Mouse (Mus musculus): ENCODE results near the gene Ccdc148. TPM values are rescaled to one million over a fixed set of nuclear protein-coding genes. Genes with fewer than 3 reads are reported as not detected.
A peak's percentile ranks its signal among the peaks of the same experiment; 100 is the strongest.

The Ccdc148 gene
- polyA plus RNA-seq, 1 experiment from 2014 or later: 8.0 TPM

GRCm38 (mm10) chr2:59199476-59199976 is 39.0 kb upstream of the Ccdc148 start:
- 95% methylated on average over 5 of the region's 5 CpGs for WGBS
- H3K4me1 ChIP-seq (ENCODE audit: control insufficient read depth, insufficient read depth, low read length): peaks cover 7% of the 10 kb centered on the region
- H3K9ac ChIP-seq (ENCODE audit: low read depth, low read length): no peak overlapping the region
- no peaks in the 10 kb centered on the region for H3K9me3 ChIP-seq (replicated peaks; ENCODE audit: control insufficient read depth, low read length, poor library complexity, severe bottlenecking)
- H3K4me3 ChIP-seq (ENCODE audit: low read depth, low read length): no peak overlapping the region
- no peaks in the 10 kb centered on the region for H3K27me3 ChIP-seq (ENCODE audit: control insufficient read depth, insufficient read depth, low read depth, low read length)
- H3K4me2 ChIP-seq (ENCODE audit: low read length): no peak overlapping the region
- H3K36me3 ChIP-seq (ENCODE audit: control insufficient read depth, insufficient read depth, low read length): no peaks in the 10 kb centered on the region
- no peak overlapping the region for H3K27ac ChIP-seq (ENCODE audit: low read length)
- ATAC-seq: no peak

- Histone ChIP-seq H3K4me3 (ENCODE audit: low read depth, low read length) (no peak overlapping the region), H3K27ac (ENCODE audit: low read length) (no peak overlapping the region), H3K36me3 (ENCODE audit: control insufficient read depth, insufficient read depth, low read length) (no peaks in the 10 kb centered on the region), H3K9ac (ENCODE audit: low read depth, low read length) (no peak overlapping the region), H3K27me3 (ENCODE audit: control insufficient read depth, insufficient read depth, low read depth, low read length) (no peaks in the 10 kb centered on the region), H3K4me1 (ENCODE audit: control insufficient read depth, insufficient read depth, low read length) (no peaks in the 10 kb centered on the region), H3K9me3 (replicated peaks; ENCODE audit: control insufficient read depth, low read length, poor library complexity, severe bottlenecking) (no peaks in the 10 kb centered on the region), H3K4me2 (ENCODE audit: low read length) (no peak overlapping the region)
- no peak for ATAC-seq
- 92% methylated on average over 4 of the region's 4 CpGs for WGBS
These were observed 36.7 kb upstream of the Ccdc148 start for GRCm38 (mm10) chr2:59197156-59197555.

- Histone ChIP-seq H3K27me3 (ENCODE audit: control insufficient read depth, insufficient read depth, low read depth, low read length) (no peaks in the 10 kb centered on the region), H3K36me3 (ENCODE audit: control insufficient read depth, insufficient read depth, low read length) (no peaks in the 10 kb centered on the region), H3K4me2 (ENCODE audit: low read length) (no peak overlapping the region), H3K4me3 (ENCODE audit: low read depth, low read length) (no peak overlapping the region), H3K27ac (ENCODE audit: low read length) (no peak overlapping the region), H3K4me1 (ENCODE audit: control insufficient read depth, insufficient read depth, low read length) (peaks cover 6% of the 10 kb centered on the region), H3K9ac (ENCODE audit: low read depth, low read length) (no peak overlapping the region), H3K9me3 (replicated peaks; ENCODE audit: control insufficient read depth, low read length, poor library complexity, severe bottlenecking) (no peaks in the 10 kb centered on the region)
- WGBS: 91% methylated on average over 5 of the region's 5 CpGs
- no peak for ATAC-seq
These were observed 32.6 kb upstream of the Ccdc148 start for GRCm38 (mm10) chr2:59193117-59193516.

- no peaks in the 10 kb centered on the region for H3K27me3 ChIP-seq (ENCODE audit: control insufficient read depth, insufficient read depth, low read depth, low read length)
- WGBS: 76% methylated on average over 8 of the region's 8 CpGs
- no peaks in the 10 kb centered on the region for H3K9me3 ChIP-seq (replicated peaks; ENCODE audit: control insufficient read depth, low read length, poor library complexity, severe bottlenecking)
- no peak overlapping the region for H3K4me2 ChIP-seq (ENCODE audit: low read length)
- no peak overlapping the region for H3K27ac ChIP-seq (ENCODE audit: low read length)
- H3K9ac ChIP-seq (ENCODE audit: low read depth, low read length): no peak overlapping the region
- H3K36me3 ChIP-seq (ENCODE audit: control insufficient read depth, insufficient read depth, low read length): no peaks in the 10 kb centered on the region
- H3K4me1 ChIP-seq (ENCODE audit: control insufficient read depth, insufficient read depth, low read length): peaks cover 6% of the 10 kb centered on the region
- ATAC-seq: peak; percentile 44; the same call in 1 of the 2 replicates
- H3K4me3 ChIP-seq (ENCODE audit: low read depth, low read length): no peak overlapping the region
These were observed 31.0 kb upstream of the Ccdc148 start for GRCm38 (mm10) chr2:59191466-59191865.

GRCm38 (mm10) chr2:59190186-59190585 is 29.7 kb upstream of the Ccdc148 start:
- Histone ChIP-seq H3K36me3 (ENCODE audit: control insufficient read depth, insufficient read depth, low read length) (no peaks in the 10 kb centered on the region), H3K4me1 (ENCODE audit: control insufficient read depth, insufficient read depth, low read length) (peaks cover 6% of the 10 kb centered on the region), H3K9ac (ENCODE audit: low read depth, low read length) (no peak overlapping the region), H3K27me3 (ENCODE audit: control insufficient read depth, insufficient read depth, low read depth, low read length) (no peaks in the 10 kb centered on the region), H3K9me3 (replicated peaks; ENCODE audit: control insufficient read depth, low read length, poor library complexity, severe bottlenecking) (no peaks in the 10 kb centered on the region), H3K4me2 (ENCODE audit: low read length) (no peak overlapping the region), H3K27ac (ENCODE audit: low read length) (no peak overlapping the region), H3K4me3 (ENCODE audit: low read depth, low read length) (no peak overlapping the region)
- 91% methylated on average over 10 of the region's 10 CpGs for WGBS
- no peak for ATAC-seq

- H3K9ac ChIP-seq (ENCODE audit: low read depth, low read length): no peak overlapping the region
- 85% methylated on average over 5 of the region's 5 CpGs for WGBS
- no peaks in the 10 kb centered on the region for H3K9me3 ChIP-seq (replicated peaks; ENCODE audit: control insufficient read depth, low read length, poor library complexity, severe bottlenecking)
- H3K4me1 ChIP-seq (ENCODE audit: control insufficient read depth, insufficient read depth, low read length): peaks cover 6% of the 10 kb centered on the region
- no peaks in the 10 kb centered on the region for H3K36me3 ChIP-seq (ENCODE audit: control insufficient read depth, insufficient read depth, low read length)
- H3K4me3 ChIP-seq (ENCODE audit: low read depth, low read length): no peak overlapping the region
- H3K27me3 ChIP-seq (ENCODE audit: control insufficient read depth, insufficient read depth, low read depth, low read length): no peaks in the 10 kb centered on the region
- ATAC-seq: no peak
- no peak overlapping the region for H3K4me2 ChIP-seq (ENCODE audit: low read length)
- no peak overlapping the region for H3K27ac ChIP-seq (ENCODE audit: low read length)
These were observed 29.2 kb upstream of the Ccdc148 start for GRCm38 (mm10) chr2:59189661-59190185.

- Histone ChIP-seq H3K4me2 (ENCODE audit: low read length) (no peak overlapping the region), H3K27ac (ENCODE audit: low read length) (no peak overlapping the region), H3K36me3 (ENCODE audit: control insufficient read depth, insufficient read depth, low read length) (no peaks in the 10 kb centered on the region), H3K9me3 (replicated peaks; ENCODE audit: control insufficient read depth, low read length, poor library complexity, severe bottlenecking) (no peaks in the 10 kb centered on the region), H3K4me3 (ENCODE audit: low read depth, low read length) (no peak overlapping the region), H3K27me3 (ENCODE audit: control insufficient read depth, insufficient read depth, low read depth, low read length) (no peaks in the 10 kb centered on the region), H3K4me1 (ENCODE audit: control insufficient read depth, insufficient read depth, low read length) (peaks cover 6% of the 10 kb centered on the region), H3K9ac (ENCODE audit: low read depth, low read length) (no peak overlapping the region)
- WGBS: 93% methylated on average over 8 of the region's 8 CpGs
- ATAC-seq: no peak
These were observed 27.8 kb upstream of the Ccdc148 start for GRCm38 (mm10) chr2:59188306-59188705.

GRCm38 (mm10) chr2:59186966-59187365 is 26.5 kb upstream of the Ccdc148 start:
- H3K4me2 ChIP-seq (ENCODE audit: low read length): no peak overlapping the region
- no peak for ATAC-seq
- H3K4me1 ChIP-seq (ENCODE audit: control insufficient read depth, insufficient read depth, low read length): peaks cover 6% of the 10 kb centered on the region
- H3K36me3 ChIP-seq (ENCODE audit: control insufficient read depth, insufficient read depth, low read length): no peaks in the 10 kb centered on the region
- no peaks in the 10 kb centered on the region for H3K9me3 ChIP-seq (replicated peaks; ENCODE audit: control insufficient read depth, low read length, poor library complexity, severe bottlenecking)
- 97% methylated on average over 6 of the region's 6 CpGs for WGBS
- no peak overlapping the region for H3K9ac ChIP-seq (ENCODE audit: low read depth, low read length)
- H3K27me3 ChIP-seq (ENCODE audit: control insufficient read depth, insufficient read depth, low read depth, low read length): no peaks in the 10 kb centered on the region
- H3K27ac ChIP-seq (ENCODE audit: low read length): no peak overlapping the region
- no peak overlapping the region for H3K4me3 ChIP-seq (ENCODE audit: low read depth, low read length)

GRCm38 (mm10) chr2:59186122-59186521 is 25.6 kb upstream of the Ccdc148 start:
- 96% methylated on average over 8 of the region's 8 CpGs for WGBS
- H3K27me3 ChIP-seq (ENCODE audit: control insufficient read depth, insufficient read depth, low read depth, low read length): no peaks in the 10 kb centered on the region
- no peaks in the 10 kb centered on the region for H3K36me3 ChIP-seq (ENCODE audit: control insufficient read depth, insufficient read depth, low read length)
- H3K9me3 ChIP-seq (replicated peaks; ENCODE audit: control insufficient read depth, low read length, poor library complexity, severe bottlenecking): no peaks in the 10 kb centered on the region
- no peak overlapping the region for H3K27ac ChIP-seq (ENCODE audit: low read length)
- no peak overlapping the region for H3K4me2 ChIP-seq (ENCODE audit: low read length)
- H3K4me1 ChIP-seq (ENCODE audit: control insufficient read depth, insufficient read depth, low read length): peaks cover 4% of the 10 kb centered on the region
- no peak for ATAC-seq
- H3K9ac ChIP-seq (ENCODE audit: low read depth, low read length): no peak overlapping the region
- H3K4me3 ChIP-seq (ENCODE audit: low read depth, low read length): no peak overlapping the region

All from midbrain, embryonic 16.5 days (tissue).